Mouse (Mus musculus) Muller cell, postnatal 12 days (primary cell): ENCODE measurements around the gene Xrcc5.

Experiments used
- DNase-seq: peaks from one replicate; pipeline ENCODE4 v3.0.0-alpha.2; 2015; ENCODE audit errors: inconsistent ontology term

Gene Xrcc5

DNA sequence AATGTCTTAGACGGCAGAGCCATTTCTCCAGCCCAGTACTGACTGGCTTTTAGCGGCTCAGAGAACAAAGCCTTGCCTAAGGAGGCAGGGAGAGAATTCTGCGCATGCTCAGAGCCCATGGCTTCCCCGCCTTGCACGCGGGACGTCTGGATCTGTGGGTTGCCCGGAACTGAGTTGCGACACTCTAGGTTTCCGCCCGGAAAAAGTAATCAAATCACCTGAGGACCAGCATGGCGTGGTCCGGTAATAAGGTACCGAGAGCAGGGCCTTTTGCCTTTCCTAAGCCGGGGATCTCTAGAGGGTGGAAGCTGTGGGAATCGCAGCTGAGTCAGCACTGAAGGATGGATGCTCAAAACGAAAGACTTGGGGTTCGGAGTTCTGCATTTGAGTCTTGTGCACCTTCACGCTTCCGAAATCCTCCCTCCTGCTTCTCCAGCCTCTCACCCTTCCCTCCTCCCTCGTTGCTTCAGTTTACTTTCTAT, at the start of gene Xrcc5:
Xrcc5 (plus strand) TSS at position 105 of the 482 bp plus-strand sequence.
- peak; percentile 93 for DNase-seq

- DNase-seq, result no peak
Observed at GRCm38 (mm10) chr1:72263099-72263498, 44.1 kb upstream of the Xrcc5 start.

- DNase-seq, result no peak
Observed at GRCm38 (mm10) chr1:72278085-72278484, 29.1 kb upstream of the Xrcc5 start.

GRCm38 (mm10) chr1:72282604-72283003, 24.6 kb upstream of the Xrcc5 start:
- no peak for DNase-seq

GRCm38 (mm10) chr1:72283992-72284485, 23.2 kb upstream of the Xrcc5 start, which contains the start of the genes Pecr and Tmem169:
Gene Pecr, minus strand, starts transcription at chr1:72284314.
Gene Tmem169, plus strand, starts transcription at chr1:72284369.
- DNase-seq, result peak; percentile 96

DNA sequence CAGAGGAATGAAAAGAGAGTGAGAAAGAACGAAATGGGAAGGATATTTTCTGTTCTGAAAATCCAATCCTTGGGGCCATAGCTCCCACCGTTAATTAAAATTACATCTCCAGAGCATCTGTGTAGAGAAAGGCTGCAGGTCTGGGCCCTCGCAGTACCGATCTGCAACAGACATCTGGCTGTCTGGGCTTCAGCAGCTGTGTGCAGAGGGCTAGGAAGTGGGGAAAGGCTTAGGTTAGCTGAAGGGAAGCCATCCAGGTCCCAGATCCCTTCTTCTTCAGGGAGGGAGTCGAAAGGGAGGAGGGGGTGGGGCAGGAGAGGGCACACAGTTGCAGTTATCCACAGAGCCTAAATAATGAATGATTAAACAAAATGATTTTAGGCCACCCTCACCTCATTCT, 22.7 kb upstream of the Xrcc5 start:
- DNase-seq, result no peak

DNA sequence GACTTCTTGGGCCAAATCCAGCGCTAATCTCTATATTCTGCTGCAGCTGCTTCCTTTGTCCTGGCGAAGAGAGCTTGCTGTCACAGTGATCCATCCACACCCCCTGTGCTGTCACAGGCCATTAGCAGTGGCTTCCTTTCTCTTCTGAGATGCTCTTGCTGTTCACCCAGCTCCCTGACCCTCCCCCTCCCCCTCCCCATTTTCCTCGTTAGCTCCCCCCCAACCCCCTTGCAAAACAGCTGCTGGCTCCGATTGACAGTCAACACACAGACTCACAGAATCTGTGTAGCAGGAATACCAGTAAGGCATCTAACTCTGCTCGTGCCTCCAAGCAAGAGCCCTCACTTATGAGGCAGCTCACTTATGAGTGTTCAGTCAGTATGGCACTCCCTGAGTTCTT, 20.3 kb upstream of the Xrcc5 start:
- no peak for DNase-seq

DNA sequence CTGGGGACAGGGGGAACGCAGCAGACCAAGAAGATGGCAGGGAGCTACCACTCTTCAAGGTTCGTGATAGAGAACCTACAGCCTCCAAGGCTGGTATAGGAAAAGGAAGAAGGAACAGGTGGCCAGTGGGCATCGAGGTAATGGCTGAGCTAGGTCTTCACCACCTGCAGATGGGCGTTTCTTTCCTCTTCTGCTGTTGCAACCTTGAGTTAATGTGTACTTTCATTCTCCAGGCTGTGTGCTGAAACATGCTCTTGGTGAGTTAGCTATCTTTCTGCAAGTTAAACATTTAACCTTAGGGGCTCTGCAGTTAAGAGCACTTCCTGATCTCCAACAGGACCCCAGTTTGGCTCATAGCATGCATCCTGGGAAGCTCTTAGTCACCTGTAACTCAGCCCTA, 19.3 kb upstream of the Xrcc5 start:
- no peak for DNase-seq

DNA sequence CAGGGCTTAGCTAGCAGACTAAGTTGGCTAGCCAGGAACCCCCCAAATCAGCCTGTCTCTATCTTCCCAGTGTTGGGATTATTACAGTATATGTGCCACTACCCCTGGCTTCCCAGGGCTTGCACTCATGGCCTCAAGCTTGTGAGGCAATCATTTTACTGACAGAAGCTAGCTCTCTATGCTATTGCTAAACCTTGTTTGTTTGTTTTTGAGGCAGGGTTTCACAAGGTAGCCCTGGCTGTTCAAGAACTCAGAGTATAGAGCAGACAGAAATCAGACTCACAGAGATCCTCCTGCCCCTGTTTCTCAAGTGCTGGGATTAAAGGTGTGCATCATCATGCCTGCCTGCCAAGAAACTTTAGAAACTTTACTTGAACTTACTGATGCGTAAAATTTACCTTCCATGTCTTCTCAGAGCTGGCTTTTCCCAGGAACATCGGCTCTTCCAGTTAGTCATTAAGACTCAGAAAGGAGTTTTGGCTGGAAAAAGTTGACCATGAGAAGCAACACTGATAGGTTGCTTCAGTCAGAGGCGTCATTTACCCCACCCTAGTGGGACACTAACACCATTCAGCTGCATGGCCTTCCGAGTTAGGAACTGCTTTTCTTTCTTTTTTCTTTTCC, 18.6 kb upstream of the Xrcc5 start:
- no peak for DNase-seq

GRCm38 (mm10) chr1:72290896-72291295, 16.3 kb upstream of the Xrcc5 start:
- DNase-seq, result no peak

DNA sequence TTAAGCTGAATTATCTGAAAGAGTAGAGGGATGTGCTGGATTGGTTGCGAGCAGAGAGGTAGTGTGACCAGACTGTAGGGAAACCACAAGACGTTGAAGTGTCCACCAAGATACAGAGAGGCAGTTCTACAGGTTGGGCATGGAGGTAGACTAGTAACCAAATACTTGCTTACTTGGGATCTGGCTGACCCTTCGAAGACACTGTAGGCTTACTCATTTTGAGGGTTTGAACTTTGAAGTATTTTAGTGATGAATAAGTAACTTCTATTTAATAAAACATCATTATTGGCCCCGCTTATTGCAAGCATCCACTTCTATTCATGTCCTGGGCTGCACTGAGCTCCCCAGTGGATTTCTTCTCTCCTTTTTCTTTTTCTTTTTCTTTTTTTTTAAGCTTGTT, 15.8 kb upstream of the Xrcc5 start:
- no peak for DNase-seq

DNA sequence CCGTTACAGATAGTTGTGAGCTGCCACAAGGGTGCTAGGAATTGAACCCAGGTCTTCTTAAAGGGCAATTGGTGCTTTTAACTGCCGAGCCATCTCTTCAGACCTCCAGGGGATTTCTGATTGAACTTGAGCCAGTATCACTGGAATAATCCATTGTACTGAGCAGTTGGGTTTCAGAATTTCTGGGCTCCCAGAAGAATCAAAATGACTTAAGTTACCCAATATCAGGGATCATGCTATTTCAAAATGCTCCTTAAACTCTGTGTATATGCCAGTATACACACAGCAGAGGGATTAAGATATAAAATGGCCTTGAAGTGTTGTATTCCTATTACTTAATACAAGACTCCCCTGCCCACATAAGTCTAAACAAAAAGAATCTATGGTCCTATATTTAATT, 15.3 kb upstream of the Xrcc5 start:
- DNase-seq, result no peak

DNA sequence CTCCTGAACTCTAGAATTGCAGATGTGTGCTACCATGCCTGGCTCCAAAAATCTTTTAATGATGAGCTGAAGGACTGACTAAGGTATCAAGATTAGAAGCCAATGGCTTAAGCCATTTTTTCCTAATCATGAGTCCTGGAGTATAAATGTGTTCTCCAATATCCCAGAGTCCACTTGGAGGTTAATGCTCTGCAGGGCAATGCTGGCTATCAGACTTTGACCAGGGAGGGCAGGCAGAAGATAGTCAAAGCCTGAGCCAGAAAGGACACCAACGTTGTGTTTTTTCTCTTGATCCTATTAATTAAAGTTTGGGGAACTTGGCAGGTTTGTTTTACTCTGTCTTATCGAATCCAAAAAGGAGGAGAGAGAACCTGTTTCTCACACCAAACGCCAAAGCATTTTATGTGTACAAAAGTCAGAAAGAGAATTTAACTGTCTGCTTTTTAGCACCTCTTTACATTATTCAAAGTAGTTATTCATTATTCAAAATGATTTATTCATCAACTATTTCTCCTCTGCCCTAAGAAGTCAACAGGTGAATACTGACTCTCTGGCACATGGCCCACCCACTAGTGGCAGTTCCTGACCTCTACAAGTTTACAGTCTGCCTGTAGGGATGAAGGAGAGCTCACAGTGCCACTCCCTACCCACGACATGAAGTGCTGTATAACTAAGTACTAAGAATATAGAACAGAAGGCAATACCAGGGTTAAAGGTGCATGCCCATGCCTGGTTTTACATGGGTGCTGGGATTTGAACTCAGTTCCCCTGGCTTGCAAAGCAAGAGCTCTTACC, 13.2 kb upstream of the Xrcc5 start:
- no peak for DNase-seq

GRCm38 (mm10) chr1:72295746-72296145, 11.5 kb upstream of the Xrcc5 start:
- no peak for DNase-seq

DNA sequence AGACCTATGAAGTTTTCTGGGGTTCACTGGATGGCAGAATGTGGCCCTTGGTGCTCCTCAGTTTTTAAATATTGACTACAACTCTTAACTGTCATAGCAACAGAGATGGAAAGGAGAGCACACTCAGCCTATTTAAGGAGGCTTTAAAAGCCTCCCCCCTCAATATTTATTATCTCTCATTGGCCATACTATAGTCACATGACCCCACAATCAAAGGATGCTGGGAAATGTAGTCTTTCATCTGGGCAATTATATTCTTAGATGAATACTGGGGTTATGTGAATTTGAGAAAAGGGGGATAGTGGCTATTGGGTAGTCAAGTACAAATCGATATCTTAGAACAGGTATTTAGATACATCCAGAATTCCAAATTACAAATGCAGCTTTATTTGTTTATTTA, 5.4 kb upstream of the Xrcc5 start:
- no peak for DNase-seq

DNA sequence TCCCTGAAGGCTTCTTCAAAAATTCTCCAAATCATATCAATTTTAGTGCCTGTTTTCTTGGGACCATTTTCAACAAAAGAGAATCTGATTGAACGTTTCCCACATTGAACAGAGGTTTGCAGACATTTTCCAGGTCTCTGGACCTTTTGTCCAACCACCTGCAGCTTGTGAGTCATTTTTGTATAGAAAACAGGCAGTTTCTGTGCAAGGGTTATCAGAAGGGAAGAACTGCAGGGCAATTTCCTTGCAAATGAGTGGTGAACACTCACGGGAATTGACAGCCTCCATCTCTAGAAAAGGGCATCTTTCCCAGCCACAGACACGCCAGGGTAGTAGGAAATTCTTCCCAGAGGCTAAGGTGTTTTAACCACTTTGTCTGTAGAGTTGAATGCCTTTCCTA, 980 bp upstream of the Xrcc5 start:
- peak; percentile 53 for DNase-seq

GRCm38 (mm10) chr1:72306679-72307181, 491 bp upstream of the Xrcc5 start:
- no peak for DNase-seq

- DNase-seq, result no peak
Observed at GRCm38 (mm10) chr1:72308919-72309318, 1.7 kb downstream of the Xrcc5 start.

DNA sequence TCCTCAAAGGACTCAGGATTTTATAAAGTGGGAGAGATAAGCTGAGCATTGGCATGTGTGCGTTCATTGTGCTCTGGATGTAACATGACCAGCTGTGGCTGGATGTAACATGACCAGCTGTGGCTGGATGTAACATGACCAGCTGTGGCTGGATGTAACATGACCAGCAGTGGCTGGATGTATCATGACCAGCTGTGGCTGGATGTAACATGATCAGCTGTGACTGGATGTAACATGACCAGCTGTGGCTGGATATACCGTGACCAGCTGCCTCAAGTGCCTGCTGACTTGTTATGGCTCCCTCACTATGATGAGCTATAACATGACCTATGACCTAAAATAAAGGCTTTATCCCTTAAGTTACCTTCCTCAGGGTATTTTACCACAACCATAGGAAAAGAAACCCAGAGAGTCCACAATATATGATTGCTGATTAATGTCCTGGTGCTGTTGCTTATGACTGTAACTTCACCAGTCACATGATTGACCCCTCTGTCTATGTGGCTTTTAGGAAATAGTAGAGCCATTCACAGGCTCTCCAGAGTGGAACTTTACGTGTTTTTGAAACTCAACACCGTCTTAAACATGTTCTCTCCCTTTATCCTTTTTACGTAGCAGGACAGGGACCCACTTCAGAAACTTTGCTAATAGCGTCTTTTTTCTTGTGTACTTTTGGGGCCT, 2.7 kb downstream of the Xrcc5 start:
- no peak for DNase-seq

GRCm38 (mm10) chr1:72312701-72313398, 5.6 kb downstream of the Xrcc5 start:
- DNase-seq, result no peak

- DNase-seq, result peak; percentile 52
Observed at GRCm38 (mm10) chr1:72313399-72314039, 6.3 kb downstream of the Xrcc5 start.
